Comparison of ENCODE assay signal across 8 mouse cellular contexts in genomic region chr11:62458276-62458724, GRCm38 (mm10). TPM values are rescaled to one million over a fixed set of nuclear protein-coding genes. Genes with fewer than 3 reads are reported as not detected.
DNase-seq lines count a peak whose midpoint lies in the region; ATAC-seq and TF ChIP-seq lines count a peak whose summit lies in the region.

TSS of gene Pigl (plus strand) at chr11:62458460.
TSS of gene Ncor1 (minus strand) at chr11:62458541.

- peak; percentile 45; the same call in 1 of the 2 replicates for ATAC-seq in forebrain, embryonic 11.5 days (replicated peaks; ENCODE audit: low FRiP score)
- peak; percentile 66 for ATAC-seq in heart, embryonic 16.5 days (replicated peaks; ENCODE audit: extremely low read depth, insufficient read depth, low FRiP score)
- peak; percentile 50 for ATAC-seq in liver, embryonic 14.5 days (ENCODE audit: insufficient read depth)
- ATAC-seq in stomach, embryonic 15.5 days (ENCODE audit: insufficient read depth, low FRiP score, low read depth) = peak; percentile 61

- no peak for TF ChIP-seq EP300 in CH12.LX (IDR thresholded peaks at IDR 0.05; ENCODE audit: low read length)
- TF ChIP-seq EP300 in liver, embryonic 14.5 days (IDR thresholded peaks at IDR 0.05; ENCODE audit: low read depth) = 0 out of 2 replicates have a peak, but pooled peaks have one; percentile 8

- no peak for TF ChIP-seq RAD21 in CH12.LX (IDR thresholded peaks at IDR 0.05; ENCODE audit: low read depth, low read length)

- peak; percentile 90 for TF ChIP-seq POLR2A in CH12.LX (IDR thresholded peaks at IDR 0.05; ENCODE audit: low read depth, low read length)

- DNase-seq in CH12.LX (ENCODE audit: extremely low read depth) = peak; percentile 95
- DNase-seq in c-Kit-positive CD71-negative TER-119-negative erythroid progenitor cells, embryonic 14.5 days (ENCODE audit: low read depth) = peak; percentile 80
- DNase-seq in forebrain, embryonic 11.5 days (ENCODE audit: low spot score) = peak; percentile 91
- DNase-seq in kidney, postnatal 36 days = peak; percentile 87 to 91
- DNase-seq in liver, embryonic 14.5 days (ENCODE audit: low read depth in 3 of 3, low spot score in 3 of 3) = peak; percentile 69 to 76 (median 71)
- DNase-seq in neural tube, embryonic 10.5 days (ENCODE audit: extremely low spot score, low spot score) = peak; percentile 89

- peak within 1 kb of the TSS; percentile 96 for H3K9ac ChIP-seq in CH12.LX (ENCODE audit: insufficient read depth, low read depth)
- peak within 1 kb of the TSS; percentile 92 for H3K9ac ChIP-seq in forebrain, embryonic 11.5 days (ENCODE audit: low read length)
- peak within 1 kb of the TSS; percentile 99 for H3K9ac ChIP-seq in heart, embryonic 16.5 days (ENCODE audit: low read length)
- H3K9ac ChIP-seq in liver, embryonic 14.5 days (replicated peaks) = peak within 1 kb of the TSS; percentile 98
- H3K9ac ChIP-seq in stomach, embryonic 15.5 days = peak within 1 kb of the TSS; percentile 65

- dilution Hi-C loops in CH12.LX (cut with MboI; ENCODE audit: extremely low pct_ligation_motif_present, extremely low pct_unique_long_range_greater_than_20kb, low sequenced_read_pairs) = no loop called here

- under 1% methylated on average over 33 of the region's 33 CpGs for WGBS in forebrain, embryonic 11.5 days
- WGBS in heart, embryonic 16.5 days = under 1% methylated on average over 33 of the region's 33 CpGs
- WGBS in liver, embryonic 14.5 days (ENCODE audit: insufficient replicate concordance) = under 1% methylated on average over 33 of the region's 33 CpGs
- WGBS in stomach, embryonic 15.5 days = under 1% methylated on average over 33 of the region's 33 CpGs

- peaks cover 0 to 25% of the 10 kb centered on the region in 2 experiments; a peak in 3 of 4 replicates for H3K4me1 ChIP-seq in CH12.LX (ENCODE audit: control insufficient read depth in 1 of 2, insufficient read depth in 2 of 2)
- no peaks in the 10 kb centered on the region; the same call in 1 of the 2 replicates for H3K4me1 ChIP-seq in forebrain, embryonic 11.5 days (replicated peaks; ENCODE audit: control insufficient read depth, insufficient read depth, low read length)
- peaks cover 12% of the 10 kb centered on the region for H3K4me1 ChIP-seq in heart, embryonic 16.5 days (ENCODE audit: control insufficient read depth, insufficient read depth, low read length)
- peaks cover 2 to 5% of the 10 kb centered on the region in 2 experiments; a peak in 3 of 4 replicates for H3K4me1 ChIP-seq in liver, embryonic 14.5 days (replicated peaks; ENCODE audit: control insufficient read depth in 2 of 2, insufficient read depth in 2 of 2, low read length in 1 of 2)
- H3K4me1 ChIP-seq in stomach, embryonic 15.5 days = no peaks in the 10 kb centered on the region; the same call in 1 of the 2 replicates

- H3K27ac ChIP-seq in CH12.LX (ENCODE audit: insufficient read depth, low read depth) = peak within 1 kb of the TSS; percentile 90
- peak within 1 kb of the TSS; percentile 89 for H3K27ac ChIP-seq in forebrain, embryonic 11.5 days (ENCODE audit: low read depth, low read length)
- peak within 1 kb of the TSS; percentile 99 for H3K27ac ChIP-seq in heart, embryonic 16.5 days (ENCODE audit: low read length)
- peak within 1 kb of the TSS; percentile 89 for H3K27ac ChIP-seq in liver, embryonic 14.5 days
- H3K27ac ChIP-seq in stomach, embryonic 15.5 days = peak within 1 kb of the TSS; percentile 97

- H3K36me3 ChIP-seq in CH12.LX (replicated peaks in 1 of 2; ENCODE audit: control insufficient read depth in 1 of 2, insufficient read depth in 1 of 2, low read length in 1 of 2) = peaks cover 0 to 10% of the 10 kb centered on the region in 2 experiments
- no peaks in the 10 kb centered on the region for H3K36me3 ChIP-seq in forebrain, embryonic 11.5 days (ENCODE audit: control insufficient read depth, insufficient read depth, low read length)
- no peaks in the 10 kb centered on the region for H3K36me3 ChIP-seq in heart, embryonic 16.5 days (ENCODE audit: control insufficient read depth, insufficient read depth)
- H3K36me3 ChIP-seq in liver, embryonic 14.5 days (replicated peaks; ENCODE audit: control insufficient read depth, insufficient read depth, low read depth) = no peaks in the 10 kb centered on the region
- no peaks in the 10 kb centered on the region for H3K36me3 ChIP-seq in stomach, embryonic 15.5 days

- peaks cover 42% of the 10 kb centered on the region for H3K79me2 ChIP-seq in CH12.LX (replicated peaks; ENCODE audit: control insufficient read depth, extremely low read depth, insufficient read depth, poor library complexity, severe bottlenecking)

- in situ Hi-C loops in CH12.LX (cut with MboI; ENCODE audit: low pct_ligation_motif_present, low pct_unique_long_range_greater_than_20kb, low sequenced_read_pairs) = no loop called here

- H3K9me3 ChIP-seq in CH12.LX (replicated peaks; ENCODE audit: low read length) = no peaks in the 10 kb centered on the region
- no peaks in the 10 kb centered on the region for H3K9me3 ChIP-seq in forebrain, embryonic 11.5 days (ENCODE audit: control insufficient read depth, low read length)
- no peaks in the 10 kb centered on the region for H3K9me3 ChIP-seq in heart, embryonic 16.5 days (replicated peaks; ENCODE audit: control insufficient read depth, low read length)
- H3K9me3 ChIP-seq in liver, embryonic 14.5 days (ENCODE audit: control insufficient read depth, low read length) = no peaks in the 10 kb centered on the region
- no peaks in the 10 kb centered on the region for H3K9me3 ChIP-seq in stomach, embryonic 15.5 days

- H3K4me3 ChIP-seq in CH12.LX (replicated peaks in 1 of 3; ENCODE audit: low read depth in 2 of 3, low read length in 2 of 3, poor library complexity in 1 of 3) = peak within 1 kb of the TSS; percentile 75 to 98 (median 82)
- peak within 1 kb of the TSS; percentile 92 for H3K4me3 ChIP-seq in forebrain, embryonic 11.5 days (ENCODE audit: low read depth, low read length)
- peak within 1 kb of the TSS; percentile 82 for H3K4me3 ChIP-seq in heart, embryonic 16.5 days (ENCODE audit: low read length)
- H3K4me3 ChIP-seq in liver, embryonic 14.5 days (ENCODE audit: insufficient read depth in 1 of 2, low read depth in 2 of 2, low read length in 2 of 2) = peak within 1 kb of the TSS; percentile 70 to 85
- H3K4me3 ChIP-seq in stomach, embryonic 15.5 days (replicated peaks) = peak within 1 kb of the TSS; percentile 94

- H3K4me2 ChIP-seq in CH12.LX (ENCODE audit: insufficient read depth, low read depth, poor library complexity, severe bottlenecking) = peak within 1 kb of the TSS; percentile 94
- H3K4me2 ChIP-seq in forebrain, embryonic 11.5 days (ENCODE audit: low read depth, low read length, severe bottlenecking) = peak within 1 kb of the TSS; percentile 83
- H3K4me2 ChIP-seq in heart, embryonic 16.5 days (ENCODE audit: low read depth, low read length) = peak within 1 kb of the TSS; percentile 97
- peak within 1 kb of the TSS; percentile 89 for H3K4me2 ChIP-seq in liver, embryonic 14.5 days (ENCODE audit: low read depth)
- H3K4me2 ChIP-seq in stomach, embryonic 15.5 days = peak within 1 kb of the TSS; percentile 62

- TF ChIP-seq CTCF in CH12.LX (conservative IDR thresholded peaks at IDR 0.05 in 1 of 2, IDR thresholded peaks at IDR 0.05 in 1 of 2; ENCODE audit: low read depth in 2 of 2, low read length in 2 of 2) = no peak
- 0 out of 2 replicates have a peak, but pooled peaks have one; percentile 2 for TF ChIP-seq CTCF in liver, embryonic 14.5 days (IDR thresholded peaks at IDR 0.05; ENCODE audit: low read depth)

- H3K27me3 ChIP-seq in CH12.LX (replicated peaks) = no peaks in the 10 kb centered on the region
- H3K27me3 ChIP-seq in forebrain, embryonic 11.5 days (ENCODE audit: control insufficient read depth, insufficient read depth, low read length) = no peaks in the 10 kb centered on the region
- no peaks in the 10 kb centered on the region for H3K27me3 ChIP-seq in heart, embryonic 16.5 days (ENCODE audit: control insufficient read depth, insufficient read depth, low read length)
- no peaks in the 10 kb centered on the region for H3K27me3 ChIP-seq in liver, embryonic 14.5 days (ENCODE audit: control insufficient read depth, insufficient read depth, low read length)
- no peaks in the 10 kb centered on the region for H3K27me3 ChIP-seq in stomach, embryonic 15.5 days (replicated peaks)

TF ChIP-seq in CH12.LX, 34 proteins besides CTCF, POLR2A, EP300 and RAD21 (continues in another document):
- TF ChIP-seq PAX5 (IDR thresholded peaks at IDR 0.05; ENCODE audit: low read length) (no peak), JUN (IDR thresholded peaks at IDR 0.05; ENCODE audit: insufficient read depth, low read depth, low read length) (no peak), BHLHE40 (IDR thresholded peaks at IDR 0.05; ENCODE audit: low read depth, low read length) (peak; percentile 46; the same call in 1 of the 2 replicates), ZKSCAN1 (IDR thresholded peaks at IDR 0.05; ENCODE audit: borderline replicate concordance, low read depth, low read length) (no peak), NRF1 (IDR thresholded peaks at IDR 0.05; ENCODE audit: low read depth, low read length) (peak; percentile 99), GABPA (IDR thresholded peaks at IDR 0.05; ENCODE audit: insufficient replicate concordance, low read depth, low read length) (no peak; the same call in 1 of the 2 replicates), MAZ (IDR thresholded peaks at IDR 0.05; ENCODE audit: low read depth, low read length) (peak; percentile 30; the same call in 1 of the 2 replicates), MYC (IDR thresholded peaks at IDR 0.05; ENCODE audit: low read depth, low read length) (peak; percentile 76)

RNA-seq across cellular contexts. Expression of gene Pigl, which starts in this region (rescaled TPM):
- total RNA-seq in CH12.LX (2012; rRNA removed) (5.2 and 5.6 TPM in 2 replicates), CH12.LX (2014; rRNA removed) (3.0 and 4.4 TPM in 2 replicates)
- polyA plus RNA-seq in CH12.LX (2012; ENCODE audit: insufficient read length, low read depth) = 7.6 and 9.1 TPM in 2 replicates
- 13.8 and 16.5 TPM in 2 replicates for polyA plus RNA-seq in forebrain, embryonic 11.5 days (2014; fragmentation: Nextera tagmentation; extraction: Ambion mirVana)
- 6.3 and 7.2 TPM in 2 replicates for polyA plus RNA-seq in heart, embryonic 16.5 days (2015; fragmentation: Nextera tagmentation; extraction: Ambion mirVana)
- polyA plus RNA-seq in liver, embryonic 14.5 days (2012; rRNA removed) = 3.5 and 3.9 TPM in 2 replicates
- 4.1 and 4.3 TPM in 2 replicates for polyA plus RNA-seq in liver, embryonic 14.5 days (2014; fragmentation: Nextera tagmentation; extraction: Ambion mirVana)
- 9.4 and 11.4 TPM in 2 replicates for polyA plus RNA-seq in stomach, embryonic 15.5 days (2015; fragmentation: Nextera tagmentation; extraction: Ambion mirVana)

RNA-seq across cellular contexts. Expression of gene Ncor1, which starts in this region (rescaled TPM):
- total RNA-seq in CH12.LX (2012; rRNA removed) = 83.8 and 93.7 TPM in 2 replicates
- 69.3 and 76.3 TPM in 2 replicates for total RNA-seq in CH12.LX (2014; rRNA removed)
- polyA plus RNA-seq in CH12.LX (2012; ENCODE audit: insufficient read length, low read depth) = 171 and 232 TPM in 2 replicates
- polyA plus RNA-seq in forebrain, embryonic 11.5 days (2014; fragmentation: Nextera tagmentation; extraction: Ambion mirVana) = 206 and 224 TPM in 2 replicates
- 72.0 and 106 TPM in 2 replicates for polyA plus RNA-seq in heart, embryonic 16.5 days (2015; fragmentation: Nextera tagmentation; extraction: Ambion mirVana)
- 35.4 and 37.1 TPM in 2 replicates for polyA plus RNA-seq in liver, embryonic 14.5 days (2012; rRNA removed)
- polyA plus RNA-seq in liver, embryonic 14.5 days (2014; fragmentation: Nextera tagmentation; extraction: Ambion mirVana) = 54.3 and 65.3 TPM in 2 replicates
- 140 and 155 TPM in 2 replicates for polyA plus RNA-seq in stomach, embryonic 15.5 days (2015; fragmentation: Nextera tagmentation; extraction: Ambion mirVana)

Comparison
In these comparisons a context has a peak if more than half of its experiments do, and no peak if none do; other contexts are left out.
1. Peak in every context shown above with its lines: DNase-seq, ATAC-seq, H3K4me3 ChIP-seq and H3K27ac ChIP-seq.